Mouse (Mus musculus): ENCODE results near the gene Ccdc130.

- no peak for TF ChIP-seq CTCF (conservative IDR thresholded peaks at IDR 0.05; ENCODE audit: low read length)
- TF ChIP-seq POU5F1 (IDR thresholded peaks at IDR 0.05; ENCODE audit: borderline replicate concordance, low read length): no peak
These were observed 2.1 kb upstream of the Ccdc130 start for GRCm38 (mm10) chr8:84272302-84272701.
